Mouse (Mus musculus): ENCODE measurements around the gene Polr3gl.

GRCm38 (mm10) chr3:96541328-96542078 is 52.5 kb downstream of the Polr3gl start:
- TF ChIP-seq CTCF (IDR thresholded peaks at IDR 0.05; ENCODE audit: control insufficient read depth, insufficient read depth, insufficient replicate concordance, low read depth, low read length) (no peak), POLR2A (IDR thresholded peaks at IDR 0.05; ENCODE audit: control insufficient read depth, low read depth, low read length) (no peak)

All from testis, adult 2 months (tissue).